Mouse (Mus musculus): ENCODE measurements around the gene Itsn2.
"Not testable (repeated sequence)": the region's sequence is repeated elsewhere in the genome, so short reads cannot be mapped to it uniquely, and the experiment has no call there.

Itsn2 gene

DNA sequence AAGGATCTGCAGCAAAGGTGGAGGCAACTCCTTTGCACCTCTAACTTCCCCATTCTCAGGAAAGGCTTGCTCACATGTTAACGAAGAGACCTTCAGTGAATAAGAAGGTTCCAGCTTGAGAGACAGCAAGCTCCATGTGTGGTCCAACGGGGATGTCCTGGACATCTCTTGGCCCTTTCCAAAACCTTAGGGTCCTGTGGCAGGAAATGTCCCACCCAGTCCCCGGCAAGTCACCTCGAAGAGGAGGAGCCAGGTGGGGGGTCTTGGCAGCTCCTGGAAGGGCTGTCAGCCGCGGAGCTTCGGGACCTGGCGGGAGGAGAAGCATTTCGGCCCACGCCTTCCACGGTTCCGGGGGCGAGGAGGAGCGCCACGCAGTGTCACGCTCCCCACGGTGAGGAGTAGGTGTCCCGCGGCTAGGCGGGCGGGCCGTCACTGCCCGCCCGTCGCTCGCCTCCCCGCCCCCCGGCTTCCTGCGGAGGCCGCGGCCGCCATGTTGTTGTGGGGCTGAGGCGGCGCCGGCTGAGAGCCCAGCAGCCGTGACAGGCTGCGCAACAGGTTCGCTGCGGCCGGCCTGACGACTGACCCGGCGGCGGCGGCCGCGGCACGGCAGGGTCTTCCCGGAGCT is at the start of gene Itsn2, which contains the start of gene Gm3625:
TSS of gene Itsn2 (plus strand) at position 98 of the 625 bp plus-strand sequence.
TSS of gene Gm3625 (minus strand) at position 387 of the 625 bp plus-strand sequence.
- DNase-seq, result peak; percentile 65

- no peak for DNase-seq
Observed at GRCm38 (mm10) chr12:4544400-4544919, 48.0 kb upstream of the Itsn2 start.

GRCm38 (mm10) chr12:4545425-4545824 is 47.0 kb upstream of the Itsn2 start:
- DNase-seq, result no peak

GRCm38 (mm10) chr12:4546491-4546890 is 45.9 kb upstream of the Itsn2 start:
- DNase-seq, result no peak

DNA sequence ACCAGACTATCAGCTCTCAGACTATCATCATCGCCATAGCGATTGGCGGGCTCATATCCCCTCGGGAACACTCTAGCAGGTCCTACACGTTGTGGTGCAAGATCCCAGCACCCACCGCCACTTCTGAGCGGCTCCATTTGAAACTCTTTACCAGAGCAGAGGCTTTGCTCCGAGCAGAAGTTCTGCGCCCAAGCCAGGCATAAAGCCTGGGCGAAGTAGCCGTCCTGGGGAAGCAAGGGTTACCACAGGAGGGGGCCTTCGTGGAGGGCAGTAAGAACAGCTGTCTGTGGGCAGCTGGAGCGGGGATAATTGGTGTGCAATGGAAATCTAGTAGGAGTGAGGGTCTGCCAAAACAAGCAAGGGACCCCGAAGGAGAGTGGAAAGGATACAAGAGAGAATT is 44.9 kb upstream of the Itsn2 start:
- no peak for DNase-seq

GRCm38 (mm10) chr12:4548053-4549013 is 44.1 kb upstream of the Itsn2 start:
- DNase-seq, result peak; percentile 54

- DNase-seq, result not testable (repeated sequence)
Observed at GRCm38 (mm10) chr12:4553704-4554103, 38.7 kb upstream of the Itsn2 start.

DNA sequence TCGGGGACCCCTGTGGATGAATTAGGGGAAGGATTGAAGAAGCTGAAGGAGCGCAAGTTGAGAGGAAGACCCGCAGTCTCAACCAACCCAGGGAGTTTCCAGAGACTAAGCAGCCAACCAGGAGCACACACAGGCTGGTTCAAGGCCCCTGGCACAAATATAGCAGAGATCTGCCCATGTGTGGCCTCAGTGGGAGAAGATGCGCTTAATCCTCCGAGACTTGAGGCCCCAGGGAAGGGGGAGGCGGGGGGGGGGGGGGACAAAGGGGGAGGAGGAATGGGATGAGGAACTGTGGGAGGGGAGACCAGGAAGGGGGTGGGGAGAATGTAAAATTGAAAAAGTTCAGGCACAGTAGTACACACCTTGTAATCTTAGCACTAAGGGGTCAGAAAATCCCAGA is 37.0 kb upstream of the Itsn2 start:
- DNase-seq, result no peak

- DNase-seq, result no peak
Observed at GRCm38 (mm10) chr12:4556891-4557290, 35.5 kb upstream of the Itsn2 start.

- DNase-seq, result no peak
Observed at GRCm38 (mm10) chr12:4557436-4557835, 35.0 kb upstream of the Itsn2 start.

GRCm38 (mm10) chr12:4558013-4558412 is 34.4 kb upstream of the Itsn2 start:
- no peak for DNase-seq

DNA sequence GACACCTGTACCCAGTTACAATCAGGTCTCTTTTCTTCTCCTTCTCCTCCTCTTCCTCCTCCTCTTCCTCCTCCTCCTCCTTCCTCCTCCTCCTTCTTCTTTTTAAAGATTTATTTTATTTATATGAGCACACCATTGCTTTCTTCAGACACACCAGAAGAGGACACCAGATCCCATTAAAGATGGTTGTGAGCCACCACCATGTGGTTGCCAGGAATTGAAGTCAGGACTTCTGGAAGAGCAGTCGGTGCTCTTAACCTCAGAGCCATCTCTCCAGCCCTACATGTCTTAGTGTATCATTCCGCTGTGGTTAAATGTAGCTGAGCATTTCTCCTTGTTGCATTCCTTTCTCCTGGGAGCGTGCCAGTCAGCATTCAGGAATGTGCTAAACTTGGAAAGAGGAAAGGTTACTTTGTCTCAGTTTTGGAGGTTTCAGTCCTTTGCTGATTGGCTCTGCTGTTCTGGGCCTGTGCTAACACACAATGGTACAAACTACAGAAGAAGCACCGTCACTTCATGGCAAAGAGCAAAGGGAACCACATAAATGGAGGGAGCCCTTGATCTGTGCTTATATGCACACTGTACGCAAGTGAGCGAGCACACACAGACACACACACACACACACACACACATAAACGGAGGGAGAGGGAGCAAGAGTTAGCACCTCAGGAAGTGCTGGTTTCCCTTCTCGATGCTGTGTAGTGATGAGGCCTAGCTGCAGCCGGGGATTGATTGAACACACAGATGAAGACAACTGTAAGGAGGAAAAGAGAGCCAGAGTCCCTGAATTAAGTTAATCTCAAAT is 33.8 kb upstream of the Itsn2 start:
- DNase-seq, result no peak

DNA sequence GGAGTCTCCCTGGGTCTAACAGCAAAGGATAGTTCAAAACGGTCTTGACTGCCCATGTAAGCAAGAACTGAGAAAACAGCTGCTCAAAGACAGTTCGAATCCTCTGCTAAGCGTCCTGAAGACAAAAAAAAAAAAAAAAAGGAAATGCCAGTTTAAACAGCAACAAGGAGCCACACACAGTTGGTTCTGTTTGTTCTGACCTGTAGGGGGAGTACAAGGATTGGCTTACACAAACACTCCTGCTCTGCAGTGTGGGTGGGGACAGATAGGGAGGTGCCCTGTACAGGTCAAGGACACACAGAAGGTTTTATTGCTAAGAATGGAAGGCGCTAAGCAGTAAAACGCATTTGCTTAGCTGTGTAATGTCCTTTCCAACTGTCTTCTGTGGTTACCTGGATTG is 20.6 kb upstream of the Itsn2 start:
- peak; percentile 57 for DNase-seq

GRCm38 (mm10) chr12:4574065-4574464 is 18.4 kb upstream of the Itsn2 start:
- DNase-seq, result no peak

- no peak for DNase-seq
Observed at GRCm38 (mm10) chr12:4582326-4582725, 10.1 kb upstream of the Itsn2 start.

GRCm38 (mm10) chr12:4587846-4588245 is 4.6 kb upstream of the Itsn2 start:
- no peak for DNase-seq

DNA sequence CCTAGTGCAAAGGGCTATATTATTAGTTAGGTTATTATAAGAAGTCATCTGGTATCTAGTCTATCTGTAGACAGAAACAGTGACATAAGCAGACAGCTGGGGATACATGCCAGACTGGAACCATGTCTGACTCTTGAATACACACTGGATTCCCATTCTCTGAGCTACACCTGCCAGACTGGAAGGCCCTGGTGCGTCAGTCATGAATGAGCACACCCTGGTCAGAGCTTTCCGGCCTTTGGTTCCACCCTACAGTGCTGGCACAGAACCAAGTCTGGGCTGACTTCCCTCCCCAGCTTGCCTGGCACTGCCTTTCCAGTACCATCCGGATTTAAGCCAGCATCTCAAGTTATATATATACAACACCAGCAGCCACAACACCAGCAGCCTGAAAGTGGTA is 3.8 kb upstream of the Itsn2 start:
- peak; percentile 27 for DNase-seq

DNA sequence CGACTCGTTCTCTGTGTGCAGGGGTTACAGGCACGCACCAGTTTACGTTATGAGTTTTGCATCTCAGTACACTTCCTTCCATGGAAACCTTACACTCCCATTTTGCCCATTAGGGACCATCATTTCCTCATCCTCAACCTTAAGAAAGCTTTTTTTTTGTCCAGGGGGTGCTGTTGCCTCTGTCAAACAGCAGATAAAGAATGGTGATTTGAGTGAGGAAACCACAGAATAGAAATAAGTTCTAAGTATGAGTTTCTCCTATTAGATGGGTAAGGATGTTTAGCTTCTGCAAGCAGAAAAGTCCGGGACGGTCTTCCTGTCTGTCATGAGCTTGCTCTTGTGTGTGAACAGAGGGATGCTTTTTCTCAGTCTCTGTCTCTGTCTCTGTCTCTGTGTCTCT is 413 bp upstream of the Itsn2 start:
- no peak for DNase-seq

DNA sequence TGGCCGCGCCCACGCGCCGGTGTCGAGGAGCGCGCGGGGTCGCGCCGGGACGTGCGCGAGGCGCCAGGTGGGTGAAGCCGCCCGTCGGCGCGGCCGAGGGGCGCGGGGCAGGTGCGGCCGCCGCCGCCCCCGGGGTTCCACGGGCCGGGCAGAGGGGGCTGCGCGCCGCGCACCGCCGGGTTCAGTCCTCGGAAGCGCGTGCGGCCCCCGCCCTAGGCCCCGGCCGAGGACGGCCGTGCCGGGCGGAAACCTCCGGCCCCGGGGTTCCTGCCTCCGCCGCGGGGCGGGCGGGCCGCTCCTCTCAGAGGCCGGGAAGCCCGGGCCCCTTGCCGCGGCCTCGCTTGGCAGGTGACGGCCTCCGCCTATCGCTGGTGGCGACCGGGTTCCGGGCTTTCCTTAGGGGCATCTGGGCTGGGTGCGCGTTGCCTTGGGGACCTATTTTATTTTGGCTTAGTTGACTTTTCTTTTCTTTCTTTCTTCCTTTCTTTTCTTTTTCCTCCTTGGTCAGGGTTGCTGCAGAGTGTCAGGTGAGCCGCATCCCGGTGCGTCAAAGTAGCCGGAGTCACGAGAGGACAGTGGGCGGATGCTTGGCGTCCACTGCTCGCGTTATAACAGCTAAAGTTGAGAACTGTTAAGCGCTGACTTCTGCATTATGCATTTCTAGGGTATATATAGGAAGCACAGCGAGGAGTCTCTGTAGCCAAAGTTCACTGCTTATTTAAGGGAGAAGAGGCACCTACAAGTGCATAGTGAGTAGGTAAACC is 910 bp downstream of the Itsn2 start:
- peak; percentile 14 for DNase-seq

GRCm38 (mm10) chr12:4593930-4594391 is 1.5 kb downstream of the Itsn2 start:
- DNase-seq, result no peak

DNA sequence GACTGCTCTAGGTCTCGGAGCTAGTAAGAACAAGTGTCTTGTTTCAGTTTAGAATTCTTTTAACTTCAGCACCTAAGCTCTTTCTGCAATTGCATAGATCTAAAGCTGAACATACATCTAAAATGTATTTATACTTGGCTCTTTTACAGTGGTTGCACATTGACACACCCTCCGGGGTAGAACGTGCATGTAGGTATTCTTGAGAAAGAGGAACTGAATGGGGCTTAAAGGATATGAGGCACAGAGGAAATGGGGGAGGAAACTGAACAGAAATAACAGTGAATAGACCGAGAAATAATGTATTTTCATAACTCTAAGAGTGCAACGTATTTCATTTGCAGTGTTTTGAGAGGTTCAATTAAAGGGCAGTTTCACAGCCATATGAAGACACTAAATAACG is 2.6 kb downstream of the Itsn2 start:
- no peak for DNase-seq

All from layer of hippocampus, adult 9-11 months (tissue).